Mouse (Mus musculus) limb, embryonic 10.5 days (tissue): ENCODE results near the gene Pabpc1l. TPM values are rescaled to one million over a fixed set of nuclear protein-coding genes. Genes with fewer than 3 reads are reported as not detected.

Experiments used
- DNase-seq: peaks from one replicate; pipeline ENCODE4 v3.0.0-alpha.2; 2017; ENCODE audit warnings: low spot score
- H3K27ac ChIP-seq: fragments of 300-500 bp; sonication (generic); 2 replicates; pipeline ENCODE4 v1.5.1; 2016; ENCODE audit warnings: mild to moderate bottlenecking
- H3K27me3 ChIP-seq: fragments of 300-500 bp; sonication (generic); 2 replicates; pipeline ENCODE4 v1.6.1; 2016; ENCODE audit warnings: low read depth, mild to moderate bottlenecking; ENCODE audit not compliant: poor library complexity, severe bottlenecking
- H3K36me3 ChIP-seq: fragments of 300-500 bp; sonication (generic); 2 replicates; pipeline ENCODE4 v1.6.1; 2016; ENCODE audit warnings: mild to moderate bottlenecking, moderate library complexity
- H3K4me1 ChIP-seq: fragments of 300-500 bp; sonication (generic); 2 replicates; pipeline ENCODE4 v1.6.1; 2016
- H3K4me3 ChIP-seq: fragments of 300-500 bp; sonication (generic); 2 replicates; pipeline ENCODE4 v1.5.1; 2016; ENCODE audit warnings: mild to moderate bottlenecking, moderate library complexity
- H3K9me3 ChIP-seq: fragments of 300-500 bp; sonication (generic); replicated peaks from 2 replicates; pipeline ENCODE4 v1.6.1; 2016; ENCODE audit warnings: mild to moderate bottlenecking
- whole genome bisulfite sequencing: fragments of 180-500 bp; shearing (Covaris S2); methylation state at CpG from one replicate; pipeline ENCODE4 v1.1.7; 2016; 5-methylcytosine and 5-hydroxymethylcytosine counted together
- polyA plus RNA-seq: library from polyadenylated mRNA; unstranded; fragments of >200 nt; fragmentation: Nextera tagmentation; extraction: Ambion mirVana; gene quantifications from 2 replicates; pipeline ENCODE4 v1.2.1, GENCODE M21; 2016

Pabpc1l gene
- polyA plus RNA-seq, 1 experiment from 2014 or later, result 0.76 TPM

DNA sequence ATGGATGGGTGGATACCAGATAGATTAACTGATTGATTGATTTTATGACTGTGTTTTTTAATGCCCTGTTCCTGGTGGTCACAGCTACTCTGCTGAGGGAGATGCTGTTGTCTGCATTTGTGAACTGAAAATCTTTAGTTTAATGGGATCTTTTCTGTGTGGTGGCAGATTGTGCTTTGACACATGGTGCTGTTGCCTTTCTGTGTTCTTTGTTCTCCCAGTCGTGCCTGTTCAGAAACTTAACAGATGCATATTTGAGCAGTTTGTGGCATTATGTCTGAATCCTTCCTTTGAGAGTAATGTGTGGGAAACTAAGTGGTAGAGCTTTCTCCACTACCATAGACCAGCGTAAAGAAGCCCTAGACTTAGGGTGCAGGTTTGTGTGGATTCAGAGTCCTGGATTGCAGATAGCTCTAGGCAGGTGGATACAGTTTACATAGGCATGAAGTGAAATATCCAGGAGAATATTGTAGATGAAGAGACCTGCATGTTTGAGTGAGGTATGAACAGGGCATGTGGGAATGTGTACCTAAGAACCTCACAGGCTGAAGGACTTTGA is 17.2 kb upstream of the Pabpc1l start:
- H3K4me3 ChIP-seq, result no peak overlapping the region
- WGBS, result 91% methylated on average over 2 of the region's 2 CpGs
- H3K27ac ChIP-seq, result no peak overlapping the region

DNA sequence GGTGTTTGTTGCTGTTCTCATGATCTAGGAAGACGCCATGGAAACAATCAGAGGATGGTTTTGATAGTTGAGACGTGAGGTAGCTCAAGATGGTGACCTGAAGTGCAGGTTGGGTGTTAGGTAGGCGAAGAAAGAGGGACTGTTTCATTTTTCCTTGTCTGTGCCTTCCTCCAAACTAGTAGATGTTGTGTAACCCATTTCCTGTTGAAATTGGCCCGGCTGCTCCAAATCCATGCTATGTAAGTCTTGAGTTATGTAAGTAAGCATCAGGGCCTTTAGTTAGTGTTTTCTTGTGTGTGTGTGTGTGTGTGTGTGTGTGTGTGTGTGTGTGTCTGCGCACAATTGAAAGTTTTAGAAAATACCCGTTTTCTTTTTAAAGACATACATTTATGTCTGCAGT is 16.0 kb upstream of the Pabpc1l start:
- Histone ChIP-seq H3K4me1 (peaks cover 16% of the 10 kb centered on the region), H3K36me3 (peaks cover 41% of the 10 kb centered on the region), H3K4me3 (no peak overlapping the region), H3K9me3 (no peaks in the 10 kb centered on the region), H3K27me3 (no peaks in the 10 kb centered on the region), H3K27ac (no peak overlapping the region)
- no peak for DNase-seq
- whole genome bisulfite sequencing, result 93% methylated on average over 6 of the region's 6 CpGs

More for the DNA sequence above, 17.2 kb upstream of the Pabpc1l start:
- peaks cover 16% of the 10 kb centered on the region for H3K4me1 ChIP-seq
- peaks cover 36% of the 10 kb centered on the region for H3K36me3 ChIP-seq
- H3K27me3 ChIP-seq, result no peaks in the 10 kb centered on the region
- no peak for DNase-seq
- H3K9me3 ChIP-seq, result no peaks in the 10 kb centered on the region

DNA sequence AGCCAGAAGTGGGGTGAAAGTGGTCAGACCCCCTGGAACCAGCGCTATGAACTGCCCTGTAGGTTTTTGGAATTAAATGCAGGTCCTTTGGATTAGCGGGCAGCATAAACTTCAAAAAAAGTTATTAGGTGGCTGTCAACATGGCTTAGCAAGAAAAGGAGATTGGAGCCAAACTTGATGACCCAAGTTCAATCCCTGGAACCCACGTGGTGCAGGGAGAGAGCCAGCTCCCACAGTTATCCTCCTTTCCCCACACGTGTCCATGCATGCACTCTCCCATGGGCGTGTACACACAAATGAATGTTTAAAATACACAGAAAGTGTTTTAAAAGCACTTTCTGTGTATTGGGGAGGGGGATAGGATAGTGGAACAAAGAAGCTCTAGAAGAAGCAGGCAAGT is 14.8 kb upstream of the Pabpc1l start:
- H3K27me3 ChIP-seq, result no peaks in the 10 kb centered on the region
- no peak overlapping the region for H3K27ac ChIP-seq
- no peak overlapping the region for H3K4me3 ChIP-seq
- H3K4me1 ChIP-seq, result peaks cover 13% of the 10 kb centered on the region
- WGBS, result 88% methylated on average over 5 of the region's 5 CpGs
- H3K9me3 ChIP-seq, result no peaks in the 10 kb centered on the region
- H3K36me3 ChIP-seq, result peaks cover 50% of the 10 kb centered on the region
- no peak for DNase-seq

DNA sequence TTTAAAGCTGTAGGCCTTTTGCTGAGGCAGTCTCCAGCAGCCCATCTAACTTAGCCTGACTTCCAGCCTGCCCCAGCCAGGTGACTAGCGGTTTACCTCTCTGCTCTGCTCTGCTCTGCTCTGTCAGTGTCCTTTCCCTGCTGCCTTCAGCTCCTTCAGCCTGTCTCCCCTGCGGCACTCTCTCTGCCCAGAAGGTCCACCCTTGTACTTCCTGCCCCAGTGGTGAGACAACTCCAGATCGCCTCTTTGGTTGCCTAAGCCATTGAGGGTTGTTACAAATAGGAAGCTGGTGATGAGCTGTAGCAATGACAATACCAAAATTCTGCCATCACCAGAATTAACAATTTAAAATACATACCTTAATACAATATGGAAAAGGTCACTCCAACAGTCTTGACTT is 14.3 kb upstream of the Pabpc1l start:
- WGBS, result 92% methylated on average over 3 of the region's 3 CpGs

DNA sequence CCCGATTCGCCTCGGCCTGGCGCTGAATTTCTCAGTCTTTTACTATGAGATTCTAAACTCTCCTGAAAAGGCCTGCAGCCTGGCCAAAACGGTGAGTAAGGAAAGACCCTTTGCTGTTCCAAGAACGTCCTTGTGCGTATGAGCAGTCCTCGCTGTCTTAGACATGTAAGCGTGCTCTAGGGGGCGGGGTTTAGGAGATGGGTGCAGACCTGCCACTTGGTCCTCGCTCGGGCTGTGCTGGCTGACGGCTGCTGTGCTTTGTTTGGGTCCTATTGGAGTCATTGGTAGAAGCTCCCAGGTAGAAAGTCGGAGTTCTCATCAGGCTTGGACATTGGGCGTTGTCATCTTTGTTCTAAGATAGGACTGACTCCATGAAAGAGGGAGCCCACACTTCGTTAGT is 9.9 kb upstream of the Pabpc1l start:
- no peaks in the 10 kb centered on the region for H3K4me1 ChIP-seq
- no peak for DNase-seq
- H3K36me3 ChIP-seq, result peaks cover 95% of the 10 kb centered on the region
- no peak overlapping the region for H3K4me3 ChIP-seq
- H3K27ac ChIP-seq, result no peak overlapping the region
- WGBS, result 95% methylated on average over 16 of the region's 16 CpGs
- no peaks in the 10 kb centered on the region for H3K9me3 ChIP-seq
- no peaks in the 10 kb centered on the region for H3K27me3 ChIP-seq

More for the DNA sequence above, 14.3 kb upstream of the Pabpc1l start:
- Histone ChIP-seq H3K9me3 (no peaks in the 10 kb centered on the region), H3K4me1 (peaks cover 10% of the 10 kb centered on the region), H3K27ac (no peak overlapping the region), H3K27me3 (no peaks in the 10 kb centered on the region), H3K4me3 (no peak overlapping the region), H3K36me3 (peaks cover 55% of the 10 kb centered on the region)
- DNase-seq, result no peak

DNA sequence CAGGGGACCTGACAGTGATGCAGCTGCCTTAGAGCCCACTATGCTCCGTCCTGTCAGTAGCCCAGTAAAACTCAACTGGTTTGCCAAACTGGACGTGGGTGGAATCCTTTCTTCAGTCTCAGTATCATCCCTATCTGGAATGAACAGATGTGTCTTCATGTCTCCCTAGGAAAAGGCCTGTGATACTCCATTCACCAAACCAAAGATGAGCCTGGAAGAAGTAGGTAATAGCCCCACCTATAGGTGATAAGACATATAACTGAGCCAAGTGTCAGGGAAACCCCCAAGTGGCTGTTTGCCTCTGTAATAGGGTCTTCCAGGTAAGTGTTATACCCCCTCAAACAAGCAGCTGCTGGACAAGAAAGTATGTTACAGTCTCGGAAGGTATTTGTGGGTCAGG is 6.3 kb upstream of the Pabpc1l start:
- no peak for DNase-seq
- H3K27me3 ChIP-seq, result no peaks in the 10 kb centered on the region
- WGBS, result 90% methylated on average over 3 of the region's 3 CpGs
- no peak overlapping the region for H3K27ac ChIP-seq
- peaks cover 64% of the 10 kb centered on the region for H3K36me3 ChIP-seq
- no peaks in the 10 kb centered on the region for H3K4me1 ChIP-seq
- no peak overlapping the region for H3K4me3 ChIP-seq
- H3K9me3 ChIP-seq, result no peaks in the 10 kb centered on the region

DNA sequence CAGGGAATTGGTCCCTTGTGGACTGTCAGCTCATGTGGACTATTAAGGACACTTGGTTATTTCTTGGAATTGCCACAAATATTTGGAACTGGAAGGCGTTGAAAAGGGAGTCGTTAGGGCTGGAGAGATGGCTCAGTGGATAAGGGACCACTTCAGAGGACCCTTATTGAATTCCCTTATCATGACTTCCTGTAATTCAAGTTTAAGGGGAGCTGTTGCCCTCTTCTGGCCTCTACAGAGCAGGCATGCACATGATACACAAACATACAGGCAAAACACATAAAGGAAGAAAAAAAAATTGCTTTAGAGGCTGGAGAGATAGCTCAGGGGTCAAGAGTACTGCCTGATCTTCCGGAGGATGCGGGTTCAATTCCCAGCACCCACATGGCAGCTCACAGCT is 5.3 kb upstream of the Pabpc1l start:
- H3K27ac ChIP-seq, result no peak overlapping the region
- DNase-seq, result no peak
- H3K9me3 ChIP-seq, result no peaks in the 10 kb centered on the region
- 93% methylated on average over 4 of the region's 4 CpGs for WGBS
- H3K4me3 ChIP-seq, result no peak overlapping the region
- H3K4me1 ChIP-seq, result no peaks in the 10 kb centered on the region
- no peaks in the 10 kb centered on the region for H3K27me3 ChIP-seq
- peaks cover 54% of the 10 kb centered on the region for H3K36me3 ChIP-seq

DNA sequence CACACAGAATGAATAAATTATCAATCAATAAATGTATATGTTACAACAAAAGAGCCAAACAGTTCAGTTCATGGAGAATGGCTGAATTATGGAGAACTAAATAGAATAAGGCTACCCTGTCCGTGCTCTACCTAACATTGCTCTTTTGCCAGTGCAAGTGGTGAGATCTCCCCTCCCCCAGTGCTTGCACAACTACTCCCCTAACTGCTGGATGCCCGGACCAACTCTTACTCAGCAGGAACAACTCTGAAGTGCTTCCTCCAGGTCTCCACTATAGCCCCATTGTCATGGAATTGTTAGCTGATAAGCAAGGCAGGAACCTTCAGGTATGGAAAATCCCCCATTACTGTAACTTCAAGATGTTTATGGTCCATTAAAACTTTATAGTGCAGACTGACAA is 3.1 kb upstream of the Pabpc1l start:
- WGBS, result 61% methylated on average over 2 of the region's 2 CpGs
- no peaks in the 10 kb centered on the region for H3K9me3 ChIP-seq
- H3K4me1 ChIP-seq, result no peaks in the 10 kb centered on the region
- no peaks in the 10 kb centered on the region for H3K27me3 ChIP-seq
- H3K36me3 ChIP-seq, result peaks cover 32% of the 10 kb centered on the region
- no peak for DNase-seq
- H3K4me3 ChIP-seq, result no peak overlapping the region
- no peak overlapping the region for H3K27ac ChIP-seq

DNA sequence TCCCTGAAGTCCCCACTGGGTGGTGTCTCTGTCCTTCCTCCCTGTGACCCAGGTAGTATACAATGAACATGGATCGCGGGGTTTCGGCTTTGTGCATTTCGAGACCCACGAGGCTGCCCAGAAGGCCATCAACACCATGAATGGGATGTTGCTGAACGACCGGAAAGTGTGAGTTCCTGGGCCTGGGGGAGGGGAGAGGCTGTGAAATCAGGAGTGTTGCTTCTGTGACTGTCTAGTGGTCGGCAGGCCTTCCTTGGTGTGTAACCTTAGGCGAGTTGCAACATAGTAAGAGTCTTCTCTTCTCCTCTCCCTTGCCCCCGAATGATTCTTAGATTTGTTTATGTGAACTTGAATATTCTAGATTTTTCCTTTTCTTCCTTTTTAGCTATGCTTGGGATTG is 5.9 kb downstream of the Pabpc1l start:
- H3K27me3 ChIP-seq, result no peaks in the 10 kb centered on the region
- H3K27ac ChIP-seq, result no peak overlapping the region
- no peak for DNase-seq
- WGBS, result 81% methylated on average over 10 of the region's 10 CpGs
- no peaks in the 10 kb centered on the region for H3K4me1 ChIP-seq
- no peak overlapping the region for H3K4me3 ChIP-seq
- no peaks in the 10 kb centered on the region for H3K9me3 ChIP-seq
- H3K36me3 ChIP-seq, result no peaks in the 10 kb centered on the region

DNA sequence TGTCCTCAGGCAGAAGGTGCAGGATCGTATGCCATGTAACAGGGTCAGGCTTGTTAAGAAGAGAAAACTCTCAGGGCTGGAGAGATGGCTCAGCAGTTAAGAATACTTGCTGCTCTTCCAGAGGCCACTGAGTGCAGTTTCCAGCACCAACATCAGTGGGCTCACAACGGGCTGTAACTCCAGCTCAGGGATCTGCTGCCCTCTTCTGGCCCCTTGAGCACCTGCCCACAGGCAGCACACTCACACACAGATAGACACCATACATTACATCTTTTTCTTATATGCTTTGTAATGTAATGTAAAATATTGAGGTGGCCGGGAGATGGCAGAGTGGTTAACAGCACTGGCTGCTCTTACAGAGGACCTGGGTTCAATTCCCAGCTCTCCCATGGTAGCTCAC is 7.7 kb downstream of the Pabpc1l start:
- no peaks in the 10 kb centered on the region for H3K27me3 ChIP-seq
- H3K27ac ChIP-seq, result no peak overlapping the region
- H3K36me3 ChIP-seq, result no peaks in the 10 kb centered on the region
- H3K4me1 ChIP-seq, result peaks cover 5% of the 10 kb centered on the region
- H3K4me3 ChIP-seq, result no peak overlapping the region
- H3K9me3 ChIP-seq, result no peaks in the 10 kb centered on the region
- no peak for DNase-seq
- WGBS, result 86% methylated on average over 3 of the region's 3 CpGs

DNA sequence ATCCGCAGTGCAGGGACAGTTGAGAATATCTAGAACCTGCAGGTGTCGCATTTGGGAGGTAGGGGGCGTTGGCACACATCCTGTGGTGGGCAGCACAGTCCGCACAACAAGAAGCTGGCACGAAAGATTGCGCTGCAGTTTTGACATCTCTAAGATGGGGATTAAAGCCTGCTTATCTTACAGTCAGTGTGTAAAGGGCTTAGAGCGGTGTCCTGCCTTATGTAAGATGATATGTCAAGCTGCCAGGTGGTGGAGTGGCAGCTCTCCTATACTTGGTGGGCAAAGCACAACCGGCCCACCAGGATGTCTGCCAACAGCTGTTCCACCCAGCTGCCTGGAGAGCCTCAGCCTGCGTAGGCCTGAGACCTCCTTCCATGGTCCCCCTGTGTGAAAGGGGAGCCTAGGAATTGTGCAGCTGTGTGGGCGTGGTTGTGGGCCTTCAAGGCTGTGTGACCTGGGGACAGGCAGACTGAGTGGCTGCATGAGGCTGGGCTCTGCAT is 11.3 kb downstream of the Pabpc1l start:
- Histone ChIP-seq H3K36me3 (no peaks in the 10 kb centered on the region), H3K27ac (no peak overlapping the region), H3K4me3 (no peak overlapping the region), H3K4me1 (peaks cover 5% of the 10 kb centered on the region), H3K27me3 (no peaks in the 10 kb centered on the region), H3K9me3 (no peaks in the 10 kb centered on the region)
- peak; percentile 34 for DNase-seq
- 60% methylated on average over 10 of the region's 10 CpGs for WGBS

DNA sequence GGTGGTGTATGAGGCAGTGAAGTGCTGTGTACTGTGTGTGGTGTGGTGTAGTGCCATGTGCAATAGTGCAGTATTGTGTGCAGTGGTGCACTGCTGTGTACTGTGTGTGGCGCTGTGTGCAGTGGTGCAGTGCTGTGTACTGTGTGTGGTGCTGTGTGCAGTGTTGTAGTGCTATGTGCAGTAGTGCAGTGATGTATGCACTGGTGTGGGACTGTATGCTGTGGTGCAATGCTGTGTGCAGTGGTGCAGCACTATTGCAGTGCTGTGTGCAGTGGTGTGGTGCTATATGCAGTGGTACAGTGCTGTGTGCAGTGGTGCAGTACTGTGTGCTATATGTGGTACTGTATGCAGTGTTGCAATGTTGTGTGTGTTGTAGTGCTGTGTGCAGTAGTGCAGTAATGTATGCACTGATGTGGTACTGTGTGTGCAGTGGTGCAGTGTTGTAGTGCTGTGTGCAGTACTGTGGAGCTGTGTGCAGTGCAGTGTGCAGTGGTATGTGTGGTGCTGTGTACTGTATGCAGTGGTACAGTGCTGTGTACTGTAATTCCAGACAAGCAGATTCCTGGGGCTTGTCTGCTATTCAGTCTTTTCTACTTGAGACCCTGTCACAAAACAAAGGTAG is 13.3 kb downstream of the Pabpc1l start:
- 96% methylated on average over 1 of the region's 1 CpGs for WGBS
- Histone ChIP-seq H3K36me3 (no peaks in the 10 kb centered on the region), H3K4me3 (no peak overlapping the region), H3K4me1 (peaks cover 5% of the 10 kb centered on the region), H3K27me3 (no peaks in the 10 kb centered on the region), H3K9me3 (no peaks in the 10 kb centered on the region), H3K27ac (no peak overlapping the region)
- no peak for DNase-seq

DNA sequence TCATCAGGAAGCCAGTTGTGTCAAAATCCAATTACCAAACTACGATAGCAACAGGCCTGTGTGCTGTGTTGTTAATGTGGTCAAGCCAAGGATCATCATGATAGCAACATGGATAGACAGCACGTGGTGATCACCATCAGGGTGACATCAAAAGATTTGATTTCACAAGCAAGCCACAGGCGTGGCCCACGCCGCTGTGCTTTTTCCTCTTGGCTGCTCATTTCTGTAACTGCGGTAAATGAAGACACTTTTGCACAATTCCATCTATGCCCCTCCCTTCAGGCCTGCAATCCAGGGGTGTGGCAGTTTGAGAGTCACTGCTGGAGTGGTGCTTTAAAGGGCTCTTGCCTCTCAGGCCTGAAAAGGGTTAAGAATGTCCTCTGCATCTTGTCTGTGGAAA is 15.7 kb downstream of the Pabpc1l start:
- Histone ChIP-seq H3K4me1 (peaks cover 5% of the 10 kb centered on the region), H3K9me3 (no peaks in the 10 kb centered on the region), H3K4me3 (no peak overlapping the region), H3K36me3 (no peaks in the 10 kb centered on the region), H3K27me3 (no peaks in the 10 kb centered on the region), H3K27ac (no peak overlapping the region)
- 89% methylated on average over 6 of the region's 6 CpGs for WGBS
- no peak for DNase-seq

DNA sequence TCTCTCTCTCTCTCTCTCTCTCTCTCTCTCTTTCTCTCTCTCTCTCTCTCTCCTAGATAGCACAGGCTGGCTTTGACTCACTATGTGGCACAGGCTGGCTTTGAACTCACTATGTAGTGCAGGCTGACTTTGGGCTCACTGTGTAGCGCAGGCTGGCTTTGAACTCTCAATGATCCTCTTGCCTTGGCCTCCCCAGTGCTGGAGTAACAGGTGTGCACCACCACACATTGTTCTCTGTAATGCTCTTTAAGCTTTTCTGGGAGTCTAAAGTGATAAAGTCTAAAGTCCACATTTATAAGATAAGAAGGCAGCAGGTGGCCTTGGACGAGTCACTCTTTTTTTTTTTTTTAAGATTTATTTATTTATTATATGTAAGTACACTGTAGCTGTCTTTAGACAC is 16.3 kb downstream of the Pabpc1l start:
- Histone ChIP-seq H3K9me3 (no peaks in the 10 kb centered on the region), H3K4me3 (no peak overlapping the region), H3K27me3 (no peaks in the 10 kb centered on the region), H3K27ac (no peak overlapping the region), H3K36me3 (no peaks in the 10 kb centered on the region), H3K4me1 (peaks cover 4% of the 10 kb centered on the region)
- no peak for DNase-seq
- 93% methylated on average over 2 of the region's 2 CpGs for WGBS
